Mouse (Mus musculus) lung, postnatal 0 days (tissue): Measurements from ENCODE around the gene Pop5.

Experiments
- CTCF ChIP-seq: IDR thresholded peaks from 2 replicates; pipeline ENCODE4 v1.5.1; 2016; ENCODE audit warnings: antibody characterized with exemption, mild to moderate bottlenecking
- EP300 ChIP-seq: IDR thresholded peaks from 2 replicates; pipeline ENCODE4 v1.6.1; 2016; ENCODE audit warnings: antibody characterized with exemption, mild to moderate bottlenecking, control low read depth

- TF ChIP-seq CTCF: no peak
- TF ChIP-seq EP300: no peak
These were observed 26.2 kb downstream of the Pop5 start for GRCm38 (mm10) chr5:115261880-115262279.
